Mouse (Mus musculus): ENCODE measurements around the gene Sar1b. TPM values are rescaled to one million over a fixed set of nuclear protein-coding genes. Genes with fewer than 3 reads are reported as not detected.

Gene Sar1b
- total and polyA plus RNA-seq, 3 experiments: 104 to 124 TPM; not detected in 1

- DNase-seq (ENCODE audit: low read depth, low spot score): no peak
- H3K9me3 ChIP-seq (replicated peaks; ENCODE audit: insufficient read depth, low read length): no peaks in the 10 kb centered on the region
- no peaks in the 10 kb centered on the region for H3K27me3 ChIP-seq (ENCODE audit: control insufficient read depth in 1 of 2, insufficient read depth in 2 of 2, low read length in 2 of 2)
- TF ChIP-seq USF2 (IDR thresholded peaks at IDR 0.05; ENCODE audit: borderline replicate concordance in 1 of 2, insufficient read depth in 1 of 2, low read depth in 1 of 2, low read length in 2 of 2): no peak
- no peak for TF ChIP-seq MAX (IDR thresholded peaks at IDR 0.05; ENCODE audit: low read length)
- no peak for TF ChIP-seq SIN3A (IDR thresholded peaks at IDR 0.05; ENCODE audit: low read length)
- TF ChIP-seq GATA1 (IDR thresholded peaks at IDR 0.05; ENCODE audit: low read depth, low read length): no peak
- no peak for TF ChIP-seq NRF1 (IDR thresholded peaks at IDR 0.05; ENCODE audit: insufficient read depth, low read depth, low read length, poor library complexity, severe bottlenecking)
- no peak for TF ChIP-seq MAFK (IDR thresholded peaks at IDR 0.05; ENCODE audit: borderline replicate concordance, low read depth, low read length)
- no peak for TF ChIP-seq ZKSCAN1 (IDR thresholded peaks at IDR 0.05; ENCODE audit: low read depth, low read length)
- no peak for TF ChIP-seq TCF12 (IDR thresholded peaks at IDR 0.05; ENCODE audit: low read depth, low read length)
- TF ChIP-seq MEF2A (IDR thresholded peaks at IDR 0.05; ENCODE audit: extremely low read depth, insufficient replicate concordance, low read depth, low read length, poor library complexity, severe bottlenecking): no peak
- TF ChIP-seq CHD2 (IDR thresholded peaks at IDR 0.05; ENCODE audit: low read length): no peak
- no peak for TF ChIP-seq TAL1 (IDR thresholded peaks at IDR 0.05; ENCODE audit: low read length)
- TF ChIP-seq ZC3H11A (IDR thresholded peaks at IDR 0.05; ENCODE audit: low read depth, low read length): no peak
- peaks cover 0 to 4% of the 10 kb centered on the region in 2 experiments; a peak in 2 of 4 replicates for H3K4me1 ChIP-seq (ENCODE audit: control insufficient read depth in 1 of 2, insufficient read depth in 2 of 2, low read length in 2 of 2)
- no peak overlapping the region for H3K27ac ChIP-seq (ENCODE audit: control insufficient read depth, low read depth, low read length)
- no peak overlapping the region for H3K9ac ChIP-seq (ENCODE audit: control insufficient read depth, low read depth, low read length, poor library complexity, severe bottlenecking)
- H3K79me2 ChIP-seq (ENCODE audit: control insufficient read depth, insufficient read depth, low read length, poor library complexity): no peaks in the 10 kb centered on the region
- H3K4me3 ChIP-seq (ENCODE audit: control insufficient read depth in 1 of 2, insufficient read depth in 1 of 2, low read depth in 2 of 2, low read length in 2 of 2): no peak overlapping the region
- peaks cover 0 to 5% of the 10 kb centered on the region in 2 experiments; a peak in 2 of 4 replicates for H3K36me3 ChIP-seq (ENCODE audit: control insufficient read depth in 1 of 2, insufficient read depth in 2 of 2, low read length in 2 of 2)
Measured at GRCm38 (mm10) chr11:51818837-51819236, 55.4 kb downstream of the Sar1b start.

GRCm38 (mm10) chr11:51819964-51820363, 56.5 kb downstream of the Sar1b start:
- H3K36me3 ChIP-seq (ENCODE audit: control insufficient read depth in 1 of 2, insufficient read depth in 2 of 2, low read length in 2 of 2): peaks cover 0 to 5% of the 10 kb centered on the region in 2 experiments; a peak in 2 of 4 replicates
- no peak overlapping the region for H3K4me3 ChIP-seq (ENCODE audit: control insufficient read depth in 1 of 2, insufficient read depth in 1 of 2, low read depth in 2 of 2, low read length in 2 of 2)
- H3K9ac ChIP-seq (ENCODE audit: control insufficient read depth, low read depth, low read length, poor library complexity, severe bottlenecking): no peak overlapping the region
- peaks cover 0 to 6% of the 10 kb centered on the region in 2 experiments; a peak in 2 of 4 replicates for H3K4me1 ChIP-seq (ENCODE audit: control insufficient read depth in 1 of 2, insufficient read depth in 2 of 2, low read length in 2 of 2)
- H3K9me3 ChIP-seq (replicated peaks; ENCODE audit: insufficient read depth, low read length): no peaks in the 10 kb centered on the region
- H3K27ac ChIP-seq (ENCODE audit: control insufficient read depth, low read depth, low read length): no peak overlapping the region
- no peaks in the 10 kb centered on the region for H3K79me2 ChIP-seq (ENCODE audit: control insufficient read depth, insufficient read depth, low read length, poor library complexity)
- H3K27me3 ChIP-seq (ENCODE audit: control insufficient read depth in 1 of 2, insufficient read depth in 2 of 2, low read length in 2 of 2): no peaks in the 10 kb centered on the region
- DNase-seq (ENCODE audit: low read depth, low spot score): peak; percentile 92
- TF ChIP-seq SMC3 (IDR thresholded peaks at IDR 0.05; ENCODE audit: low read depth, low read length): peak; percentile 88
- TF ChIP-seq NELFE (IDR thresholded peaks at IDR 0.05; ENCODE audit: low read depth, low read length): no peak
- TF ChIP-seq CHD2 (IDR thresholded peaks at IDR 0.05; ENCODE audit: low read length): no peak
- no peak for TF ChIP-seq MAFK (IDR thresholded peaks at IDR 0.05; ENCODE audit: borderline replicate concordance, low read depth, low read length)
- no peak for TF ChIP-seq USF2 (IDR thresholded peaks at IDR 0.05; ENCODE audit: borderline replicate concordance in 1 of 2, insufficient read depth in 1 of 2, low read depth in 1 of 2, low read length in 2 of 2)
- TF ChIP-seq JUND (IDR thresholded peaks at IDR 0.05; ENCODE audit: low read depth, low read length): no peak
- peak; percentile 76 for TF ChIP-seq MAZ (IDR thresholded peaks at IDR 0.05; ENCODE audit: low read depth, low read length)
- TF ChIP-seq ZKSCAN1 (IDR thresholded peaks at IDR 0.05; ENCODE audit: low read depth, low read length): no peak
- TF ChIP-seq ZMIZ1 (IDR thresholded peaks at IDR 0.05; ENCODE audit: low read depth, low read length): no peak
- TF ChIP-seq BHLHE40 (IDR thresholded peaks at IDR 0.05; ENCODE audit: borderline replicate concordance, low read depth, low read length): peak; percentile 34; the same call in 1 of the 2 replicates
- no peak for TF ChIP-seq GABPA (IDR thresholded peaks at IDR 0.05; ENCODE audit: low read depth, low read length)
- TF ChIP-seq RAD21 (IDR thresholded peaks at IDR 0.05; ENCODE audit: low read depth, low read length): peak; percentile 93
- TF ChIP-seq SIN3A (IDR thresholded peaks at IDR 0.05; ENCODE audit: low read length): peak; percentile 64; the same call in 1 of the 2 replicates
- peak; percentile 82 for TF ChIP-seq MAX (IDR thresholded peaks at IDR 0.05; ENCODE audit: low read length)
- no peak for TF ChIP-seq TCF12 (IDR thresholded peaks at IDR 0.05; ENCODE audit: low read depth, low read length)
- no peak for TF ChIP-seq MYB (IDR thresholded peaks at IDR 0.05; ENCODE audit: low read depth, low read length)
- no peak for TF ChIP-seq ELF1 (IDR thresholded peaks at IDR 0.05; ENCODE audit: low read depth, low read length)
- no peak for TF ChIP-seq CHD1 (IDR thresholded peaks at IDR 0.05; ENCODE audit: low read depth, low read length)
- TF ChIP-seq KAT2A (conservative IDR thresholded peaks at IDR 0.05; ENCODE audit: low read depth, low read length): no peak
- TF ChIP-seq TAL1 (IDR thresholded peaks at IDR 0.05; ENCODE audit: low read length): no peak
- no peak for TF ChIP-seq USF1 (IDR thresholded peaks at IDR 0.05; ENCODE audit: low read depth, low read length)
- peak; percentile 92 to 98 (median 96) for TF ChIP-seq CTCF (IDR thresholded peaks at IDR 0.05 in 2 of 3, conservative IDR thresholded peaks at IDR 0.05 in 1 of 3; ENCODE audit: control insufficient read depth in 1 of 3, insufficient read depth in 1 of 3, low read depth in 2 of 3, low read length in 3 of 3, poor library complexity in 1 of 3, severe bottlenecking in 1 of 3)
- peak; percentile 48; the same call in 1 of the 2 replicates for TF ChIP-seq HCFC1 (IDR thresholded peaks at IDR 0.05; ENCODE audit: low read depth, low read length)
- TF ChIP-seq POLR2AphosphoS2 (IDR thresholded peaks at IDR 0.05; ENCODE audit: low read length): no peak
- no peak for TF ChIP-seq UBTF (IDR thresholded peaks at IDR 0.05; ENCODE audit: borderline replicate concordance, insufficient read depth, low read depth, low read length)

Measured in MEL (cell line).